Mouse (Mus musculus) neural tube, embryonic 14.5 days (tissue): Measurements from ENCODE around the gene E130309D02Rik. TPM values are rescaled to one million over a fixed set of nuclear protein-coding genes. Genes with fewer than 3 reads are reported as not detected.

ENCODE experiments used
- ATAC-seq: fragments of 200-750 bp; cut with Nextera tagmentation; 2 replicates; pipeline ENCODE4 v1.8.0; 2017; ENCODE audit warnings: low read depth, mild to moderate bottlenecking, moderate TSS enrichment, moderate library complexity
- H3K27ac ChIP-seq: fragments of 300-500 bp; sonication (generic); 2 replicates; pipeline ENCODE4 v1.5.1; 2014; ENCODE audit warnings: low read depth, mild to moderate bottlenecking, control low read depth, low read length, moderate library complexity, mixed read lengths
- H3K27me3 ChIP-seq: fragments of 300-500 bp; sonication (generic); 2 replicates; pipeline ENCODE4 v1.6.1; 2014; ENCODE audit warnings: low read length; ENCODE audit not compliant: control insufficient read depth, insufficient read depth
- H3K36me3 ChIP-seq: fragments of 300-500 bp; sonication (generic); 2 replicates; pipeline ENCODE4 v1.6.1; 2014; ENCODE audit warnings: low read length, mixed read lengths; ENCODE audit not compliant: control insufficient read depth, insufficient read depth
- H3K4me1 ChIP-seq: fragments of 300-500 bp; sonication (generic); 2 replicates; pipeline ENCODE4 v1.6.1; 2014; ENCODE audit warnings: low read length; ENCODE audit not compliant: control insufficient read depth, insufficient read depth
- H3K4me2 ChIP-seq: fragments of 300-500 bp; sonication (generic); 2 replicates; pipeline ENCODE4 v1.6.1; 2014; ENCODE audit warnings: mild to moderate bottlenecking, low read depth, low read length, control low read depth
- H3K4me3 ChIP-seq: fragments of 300-500 bp; sonication (generic); 2 replicates; pipeline ENCODE4 v1.5.1; 2014; ENCODE audit warnings: low read depth, low read length, control low read depth, mixed read lengths
- H3K9ac ChIP-seq: fragments of 300-500 bp; sonication (generic); replicated peaks from 2 replicates; pipeline ENCODE4 v1.6.1; 2014; ENCODE audit warnings: low read depth, mild to moderate bottlenecking, control low read depth, low read length, mixed read lengths
- H3K9me3 ChIP-seq: fragments of 300-500 bp; sonication (generic); 2 replicates; pipeline ENCODE4 v1.6.1; 2016; ENCODE audit warnings: low read length; ENCODE audit not compliant: control insufficient read depth
- WGBS: fragments of 180-500 bp; shearing (Covaris S2); extraction: QIAGEN DNeasy Blood & Tissue Kit; methylation state at CpG from one replicate; pipeline ENCODE4 v1.1.7; 2014; 5-methylcytosine and 5-hydroxymethylcytosine counted together
- polyA plus RNA-seq: library from polyadenylated mRNA; unstranded; fragments of >200 nt; fragmentation: Nextera tagmentation; extraction: Ambion mirVana; gene quantifications from 2 replicates; pipeline ENCODE4 v1.2.1, GENCODE M21; 2014

Gene E130309D02Rik
- polyA plus RNA-seq, 1 experiment from 2014 or later: 20.1 TPM

DNA sequence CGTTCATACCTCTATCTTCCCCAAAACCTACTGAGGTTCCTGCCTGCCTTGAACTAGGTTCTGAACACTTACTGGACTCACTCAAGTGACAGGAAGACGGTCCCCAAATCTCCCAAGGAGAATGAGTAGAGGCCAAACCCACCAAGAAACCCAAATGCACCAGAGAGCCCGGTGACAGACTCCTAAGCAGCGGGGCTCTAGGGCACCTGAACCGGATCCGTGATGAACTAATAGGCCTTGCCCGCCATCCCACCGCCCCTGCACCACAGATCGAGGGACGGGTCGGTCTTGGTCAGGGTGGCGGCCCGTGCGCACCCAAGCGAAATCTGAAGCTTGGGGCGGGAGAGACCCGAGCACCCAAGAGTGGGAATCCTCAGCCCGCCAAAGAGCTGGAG is 62.4 kb downstream of the E130309D02Rik start:
- no peak for ATAC-seq
- no peaks in the 10 kb centered on the region for H3K9me3 ChIP-seq
- H3K9ac ChIP-seq: no peak overlapping the region
- H3K36me3 ChIP-seq: peaks cover 43% of the 10 kb centered on the region
- H3K4me1 ChIP-seq: peaks cover 10% of the 10 kb centered on the region
- 31% methylated on average over 18 of the region's 18 CpGs for WGBS
- peaks cover 48% of the 10 kb centered on the region for H3K27me3 ChIP-seq
- no peak overlapping the region for H3K27ac ChIP-seq
- no peak overlapping the region for H3K4me3 ChIP-seq
- no peak overlapping the region for H3K4me2 ChIP-seq

DNA sequence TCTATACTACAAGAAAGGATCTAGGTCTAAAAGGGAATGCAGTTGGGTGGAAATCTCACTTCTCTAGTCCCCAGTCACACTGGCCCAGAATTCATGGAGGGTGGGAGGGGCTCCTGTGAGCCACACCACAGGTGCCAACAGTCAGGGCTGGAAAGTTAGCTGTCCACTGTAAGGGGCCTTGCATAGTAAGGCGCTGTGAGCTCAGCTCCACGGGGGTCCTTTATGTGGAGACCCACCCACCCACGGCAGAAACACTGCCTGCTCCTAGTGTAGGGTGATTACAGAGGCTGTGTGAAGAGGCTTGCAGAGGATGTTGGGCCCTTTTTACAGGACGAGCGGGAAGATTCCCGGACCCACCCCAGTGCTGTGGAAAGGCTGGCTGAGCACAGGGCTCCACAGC is 63.1 kb downstream of the E130309D02Rik start:
- Histone ChIP-seq H3K9me3 (no peaks in the 10 kb centered on the region), H3K9ac (no peak overlapping the region), H3K4me3 (no peak overlapping the region), H3K4me2 (no peak overlapping the region), H3K36me3 (peaks cover 45% of the 10 kb centered on the region), H3K27ac (no peak overlapping the region), H3K4me1 (peaks cover 10% of the 10 kb centered on the region), H3K27me3 (peaks cover 40% of the 10 kb centered on the region)
- no peak for ATAC-seq
- WGBS: 46% methylated on average over 6 of the region's 6 CpGs

Other genes starting within 250 kb of the E130309D02Rik start
- 25.0 and 36.8 TPM in 2 replicates for gene Rnf216, start 202.4 kb downstream of the E130309D02Rik start, polyA plus RNA-seq
- gene Olfr718-ps1, start 167.8 kb downstream of the E130309D02Rik start, polyA plus RNA-seq: 0.04 TPM in 1 of 2 replicates, not detected in the other
- 16.6 and 20.9 TPM in 2 replicates for gene Rbak, start 134.6 kb downstream of the E130309D02Rik start, polyA plus RNA-seq
- not detected in 2 replicates for gene Spdye4b, start 134.3 kb downstream of the E130309D02Rik start, polyA plus RNA-seq
- gene Spdye4a, start 88.5 kb downstream of the E130309D02Rik start, polyA plus RNA-seq: 0.15 TPM in 1 of 2 replicates, not detected in the other
- 24.0 and 31.0 TPM in 2 replicates for gene Zfp12, start 80.2 kb downstream of the E130309D02Rik start, polyA plus RNA-seq
- gene Zfp316, start 45.3 kb downstream of the E130309D02Rik start, polyA plus RNA-seq: 5.2 and 7.0 TPM in 2 replicates
- 0.17 and 0.29 TPM in 2 replicates for gene Zfp853, start 21.7 kb downstream of the E130309D02Rik start, polyA plus RNA-seq
- gene Zdhhc4, start 13.9 kb upstream of the E130309D02Rik start, polyA plus RNA-seq: 81.2 and 84.9 TPM in 2 replicates
- gene Grid2ip, start 42.0 kb upstream of the E130309D02Rik start, polyA plus RNA-seq: 0.24 and 0.44 TPM in 2 replicates
- 114 and 146 TPM in 2 replicates for gene Kdelr2, start 88.5 kb upstream of the E130309D02Rik start, polyA plus RNA-seq
- 21.3 and 21.7 TPM in 2 replicates for gene Daglb, start 149.2 kb upstream of the E130309D02Rik start, polyA plus RNA-seq
- 454 and 468 TPM in 2 replicates for gene Rac1, start 212.7 kb upstream of the E130309D02Rik start, polyA plus RNA-seq